Mouse (Mus musculus): ENCODE measurements around the gene Rps4x.
"Not testable (repeated sequence)": the region's sequence is repeated elsewhere in the genome, so short reads cannot be mapped to it uniquely, and the experiment has no call there.

The Rps4x gene

GRCm38 (mm10) chrX:102188712-102189497 is at the start of gene Rps4x:
Gene Rps4x (minus strand): TSS chrX:102189394.
- DNase-seq, result peak; percentile 99

- DNase-seq, result no peak
Observed at GRCm38 (mm10) chrX:102219126-102219525, 29.9 kb upstream of the Rps4x start.

- not testable (repeated sequence) for DNase-seq
Observed at GRCm38 (mm10) chrX:102215356-102215755, 26.2 kb upstream of the Rps4x start.

GRCm38 (mm10) chrX:102190840-102191239 is 1.6 kb upstream of the Rps4x start:
- peak; percentile 7 for DNase-seq

DNA sequence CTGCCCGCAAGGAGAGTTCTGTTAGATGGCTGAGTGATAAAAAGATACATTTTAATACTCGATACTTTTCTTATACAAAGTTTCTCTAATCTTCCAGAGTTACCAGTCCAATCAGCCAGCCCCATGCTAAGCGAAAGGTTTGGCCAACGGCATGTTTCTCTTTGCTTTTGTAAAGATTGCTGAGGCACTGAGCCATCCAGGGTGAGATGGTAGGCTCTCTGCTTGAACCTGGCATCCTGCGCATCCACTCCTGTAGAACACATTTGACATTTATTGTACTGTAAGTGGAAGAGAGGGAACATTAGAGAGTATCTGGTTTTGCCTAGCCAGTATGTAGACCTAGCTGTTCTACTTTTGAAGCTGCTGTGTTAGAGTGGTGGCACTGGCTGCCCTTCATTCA is 387 bp upstream of the Rps4x start:
- DNase-seq, result peak; percentile 60

GRCm38 (mm10) chrX:102187023-102187699 is 2.0 kb downstream of the Rps4x start:
- peak; percentile 48 for DNase-seq

DNA sequence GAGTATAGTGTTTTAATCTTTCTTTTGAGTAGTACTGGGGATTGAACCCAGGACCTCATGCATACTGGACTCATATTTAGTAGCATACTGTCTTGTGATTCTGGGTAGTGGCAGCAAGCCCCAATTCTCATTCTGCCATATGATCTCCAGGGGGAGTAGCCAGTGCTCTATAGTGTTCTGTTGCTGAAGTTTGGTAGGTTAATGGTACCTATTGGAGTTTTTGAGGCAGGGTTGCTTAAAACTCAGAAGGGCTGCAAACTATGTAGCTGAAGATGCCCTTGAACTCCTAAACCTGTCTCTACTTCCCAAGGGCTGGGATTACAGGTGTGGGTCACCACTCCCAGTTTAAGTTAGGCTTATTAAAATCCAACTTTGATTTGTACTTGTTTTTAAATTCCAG is 6.6 kb downstream of the Rps4x start:
- no peak for DNase-seq

GRCm38 (mm10) chrX:102175538-102176287 is 13.5 kb downstream of the Rps4x start:
- no peak for DNase-seq

DNA sequence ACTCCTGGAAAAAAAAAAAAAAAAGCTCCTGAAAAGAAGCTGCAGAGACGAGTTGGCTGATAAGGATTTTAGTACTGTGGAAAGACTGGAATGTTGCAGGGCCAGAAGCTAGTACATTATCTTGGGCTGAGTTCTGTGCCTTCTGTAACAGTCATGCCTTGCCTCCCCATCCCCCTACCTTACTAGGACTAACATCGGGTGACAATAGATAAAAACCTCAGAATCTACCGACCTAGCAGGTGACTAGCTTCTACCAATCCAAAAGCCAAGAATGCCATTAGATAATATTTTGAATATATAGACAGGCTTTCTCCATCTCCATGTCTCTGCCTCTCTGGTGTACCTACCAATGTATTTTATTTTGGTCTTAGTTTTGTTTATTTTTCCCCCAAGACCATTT is 18.3 kb downstream of the Rps4x start:
- no peak for DNase-seq

DNA sequence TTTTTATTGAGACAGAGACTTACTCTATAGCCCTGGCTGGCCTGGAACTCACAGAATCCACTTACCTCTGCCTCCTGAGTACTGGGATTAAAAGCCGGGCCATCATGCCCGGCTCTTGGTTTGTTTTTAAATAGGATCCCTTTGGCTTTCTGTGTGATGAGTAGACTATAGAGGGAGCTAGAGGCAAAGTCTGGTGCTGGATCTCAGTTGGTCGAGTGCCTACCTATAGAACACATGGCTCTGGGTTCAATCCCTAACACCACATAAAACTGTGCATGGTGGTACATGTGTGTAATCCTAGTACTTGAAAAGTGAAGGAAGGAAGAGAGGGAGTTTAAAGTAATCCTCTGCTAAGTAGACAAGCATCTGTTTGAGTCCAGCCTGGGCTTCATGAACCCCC is 19.1 kb downstream of the Rps4x start:
- DNase-seq, result no peak

DNA sequence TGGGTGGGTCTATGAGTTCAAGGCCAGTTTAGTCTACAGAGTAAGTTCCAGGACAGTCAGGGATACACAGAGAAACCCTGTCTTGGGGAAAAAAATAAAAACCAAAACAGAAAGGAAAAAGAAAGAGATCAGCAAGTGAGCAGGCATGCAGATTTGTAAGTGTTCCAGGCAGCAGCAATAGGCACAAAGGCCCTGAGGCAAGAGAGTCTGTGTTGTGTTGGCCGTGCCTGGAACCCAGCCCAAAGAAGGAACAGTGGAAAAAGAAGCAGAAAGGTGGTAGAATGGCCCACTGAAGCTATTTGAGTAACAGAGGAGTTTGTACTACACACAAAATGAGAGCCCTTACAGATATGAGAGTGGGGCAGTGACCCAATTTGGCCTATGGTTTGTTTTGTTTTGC is 19.5 kb downstream of the Rps4x start:
- DNase-seq, result no peak

DNA sequence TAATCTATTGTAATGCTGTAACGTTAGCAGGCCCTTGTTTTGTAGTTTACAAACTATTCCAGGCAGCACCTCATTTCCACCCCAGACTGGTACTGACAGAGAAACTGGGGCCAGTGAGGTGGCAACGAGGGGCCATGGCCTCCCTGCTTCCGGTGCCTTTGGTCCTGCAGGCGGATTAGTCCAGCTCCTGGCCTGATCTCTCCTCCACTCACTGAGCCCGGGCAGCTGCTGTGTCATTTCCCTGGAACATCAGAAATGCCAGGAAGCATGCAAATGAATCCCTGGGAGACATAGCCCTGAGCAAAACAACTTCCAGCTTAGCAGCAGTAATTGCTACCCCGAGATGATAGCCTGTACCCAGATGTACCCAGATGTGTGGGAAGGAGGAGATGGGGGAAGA is 22.2 kb downstream of the Rps4x start:
- peak; percentile 91 for DNase-seq

GRCm38 (mm10) chrX:102166521-102166920 is 22.7 kb downstream of the Rps4x start:
- no peak for DNase-seq

- DNase-seq, result peak; percentile 94
Observed at GRCm38 (mm10) chrX:102163529-102163928, 25.7 kb downstream of the Rps4x start.

DNA sequence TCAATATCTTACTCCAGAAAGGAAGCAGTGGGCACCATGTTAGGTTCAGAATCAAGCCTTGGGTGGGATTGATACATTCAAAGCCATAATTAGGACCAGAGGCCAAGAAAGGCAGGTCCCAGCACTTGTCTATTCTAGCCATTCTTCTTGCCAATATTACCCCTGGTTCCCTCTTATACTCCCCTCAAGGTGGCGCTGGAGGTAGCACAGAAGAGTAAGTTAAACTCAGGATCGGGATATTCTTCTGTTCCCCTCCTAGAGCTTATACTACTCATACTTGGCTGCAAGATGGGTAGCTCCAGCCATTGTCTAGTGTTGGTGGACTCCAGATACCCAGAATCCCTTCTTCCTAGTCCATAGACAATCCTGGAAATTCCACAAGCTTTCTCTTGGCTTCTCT is 26.1 kb downstream of the Rps4x start:
- no peak for DNase-seq

GRCm38 (mm10) chrX:102160528-102160927 is 28.7 kb downstream of the Rps4x start:
- DNase-seq, result no peak

DNA sequence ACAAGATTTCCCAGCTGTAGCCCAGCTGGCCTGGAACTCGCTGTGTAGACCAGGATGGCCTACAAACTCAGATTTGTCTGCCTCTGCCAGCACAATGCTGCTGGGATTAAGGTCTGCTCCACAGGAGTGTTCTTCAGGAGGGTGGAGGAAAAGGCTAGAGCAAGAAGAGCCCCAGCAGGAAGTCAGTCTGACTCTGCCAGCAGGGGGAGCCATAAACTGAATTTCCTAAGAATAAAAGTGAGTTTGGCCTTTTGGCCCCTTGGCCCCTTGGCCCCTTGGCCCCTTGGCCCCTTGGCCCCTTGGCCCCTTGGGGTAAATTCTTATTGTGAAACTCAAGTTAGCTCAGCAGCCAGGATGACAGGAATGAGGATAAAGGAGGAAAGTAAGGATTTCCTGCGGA is 29.4 kb downstream of the Rps4x start:
- no peak for DNase-seq

GRCm38 (mm10) chrX:102157423-102157791 is 31.8 kb downstream of the Rps4x start:
- no peak for DNase-seq

DNA sequence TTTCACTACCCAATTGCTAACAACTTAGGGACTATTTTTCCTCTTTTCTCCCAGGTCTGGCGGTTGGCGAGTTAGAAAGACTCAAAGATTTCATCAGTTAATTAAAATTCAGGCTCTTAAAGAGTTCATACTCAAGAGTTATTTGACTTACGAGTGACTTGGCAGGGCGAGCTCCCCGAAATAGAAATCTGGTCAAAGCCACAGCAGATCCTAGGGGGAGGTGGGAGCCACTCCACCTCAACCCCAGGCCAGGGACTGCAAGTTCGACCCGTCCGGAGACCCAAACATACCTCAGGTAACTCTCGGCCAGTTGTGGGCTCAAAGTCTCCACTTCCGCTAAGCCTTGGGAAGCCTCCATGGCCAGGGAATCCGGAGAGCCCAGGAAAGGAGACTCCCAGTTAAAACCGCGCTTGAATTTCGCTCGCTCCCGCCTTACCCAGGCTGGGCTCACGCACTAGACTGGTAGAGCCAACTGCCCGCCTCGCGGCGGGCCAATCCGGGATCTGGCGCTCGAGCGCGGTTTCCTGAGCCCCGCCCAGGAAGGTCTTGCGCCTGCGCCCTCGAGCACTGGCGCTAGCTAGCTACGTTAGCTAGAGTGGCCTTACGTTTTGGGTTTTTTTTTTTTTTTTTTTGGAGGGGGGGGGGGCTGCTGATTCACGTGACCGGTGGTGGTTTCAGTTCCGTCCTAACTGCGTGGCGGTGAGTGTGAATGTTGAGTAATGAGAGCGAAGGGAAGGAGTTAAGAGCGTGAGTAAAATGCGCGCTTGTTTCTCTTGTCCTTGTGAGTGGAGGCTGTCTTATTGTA is 32.4 kb downstream of the Rps4x start, which contains the start of gene Ercc6l:
Gene Ercc6l (minus strand): TSS at position 474 of the 805 bp plus-strand sequence.
- peak; percentile 99 for DNase-seq

DNA sequence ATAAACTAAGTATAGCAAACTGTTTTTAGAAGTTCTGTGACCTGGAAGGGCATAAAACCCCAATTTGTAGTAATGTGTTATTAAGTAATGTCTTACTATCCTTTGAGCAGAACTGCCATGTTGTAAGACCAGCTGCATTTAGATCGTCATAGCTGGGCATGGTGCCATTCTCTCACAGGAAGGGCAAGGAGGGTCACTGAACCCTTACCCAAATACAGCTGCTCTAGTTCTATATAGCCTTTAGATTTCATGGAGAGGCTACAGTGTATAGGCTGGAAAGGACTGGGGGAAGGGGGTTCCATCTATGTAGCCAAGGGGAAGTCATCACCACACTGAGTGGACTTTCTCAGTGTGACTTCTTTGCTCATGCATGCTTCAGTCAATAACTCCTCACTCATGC is 48.0 kb downstream of the Rps4x start:
- no peak for DNase-seq
